Mouse (Mus musculus) brain, embryonic 14.5 days (tissue): ENCODE measurements around the gene Nsmce1. TPM values are rescaled to one million over a fixed set of nuclear protein-coding genes. Genes with fewer than 3 reads are reported as not detected.

Source experiments
- DNase-seq: peaks from one replicate; pipeline ENCODE4 v3.0.0-alpha.2; 2011; ENCODE audit warnings: low read depth
- CTCF ChIP-seq: fragments of 200-500 bp; IDR thresholded peaks from 2 replicates; pipeline ENCODE4 v1.5.1; 2012; ENCODE audit warnings: inconsistent platforms, mild to moderate bottlenecking, moderate library complexity, borderline replicate concordance; ENCODE audit not compliant: insufficient read depth, insufficient read length; ENCODE audit errors: extremely low read depth
- POLR2A ChIP-seq: fragments of 200-500 bp; IDR thresholded peaks from 2 replicates; pipeline ENCODE4 v1.6.1; 2012; ENCODE audit warnings: mild to moderate bottlenecking, inconsistent platforms, borderline replicate concordance; ENCODE audit not compliant: poor library complexity, insufficient read depth, insufficient read length, severe bottlenecking; ENCODE audit errors: extremely low read depth
- polyA plus RNA-seq: library from polyadenylated mRNA; depleted of rRNA; stranded (reverse); fragments of >200 nt; gene quantifications from 2 replicates; pipeline ENCODE4 v1.2.3, GENCODE M21; 2012

The Nsmce1 gene
- polyA plus RNA-seq, 1 experiment: 61.6 TPM

DNA sequence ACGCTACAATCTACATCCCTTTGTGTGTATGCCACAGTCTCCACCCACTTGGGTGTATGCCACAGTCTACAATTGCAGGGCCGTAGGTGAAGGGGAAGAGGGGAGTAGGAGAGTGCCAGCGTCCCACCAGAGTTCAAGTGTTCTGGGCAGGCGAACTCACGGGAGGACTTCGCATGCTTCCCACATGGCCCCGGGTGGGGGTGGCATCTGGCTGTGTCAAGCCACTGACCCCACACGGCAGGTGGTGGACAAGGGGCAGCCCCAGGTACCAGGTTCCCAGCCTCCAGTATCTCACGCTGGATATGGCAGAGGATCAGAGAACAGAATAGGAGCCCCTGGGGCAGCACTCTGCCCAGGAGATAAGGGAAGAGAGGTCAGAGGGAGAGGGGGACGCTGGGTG is 14.2 kb upstream of the Nsmce1 start:
- DNase-seq: peak; percentile 11
- TF ChIP-seq POLR2A (no peak), CTCF (no peak)

DNA sequence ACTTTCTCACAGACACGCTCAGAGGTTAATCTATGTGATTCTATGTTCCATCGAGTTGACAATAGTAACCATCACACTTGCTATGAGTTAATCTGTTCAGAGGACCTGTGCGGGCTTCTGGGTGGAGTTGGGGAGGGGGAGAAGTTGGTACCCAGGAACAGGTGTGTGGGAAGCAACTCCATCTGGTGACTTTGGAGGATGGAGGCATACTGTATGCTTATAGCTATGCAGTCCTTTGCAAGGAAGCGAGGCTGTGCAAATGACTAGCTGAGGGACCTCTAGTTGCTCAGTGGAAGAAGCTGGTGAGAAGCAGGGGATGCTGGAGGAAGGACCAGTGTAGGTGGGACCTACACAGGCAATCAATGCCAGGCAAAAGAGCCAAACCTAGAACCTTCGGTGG is 13.2 kb upstream of the Nsmce1 start:
- no peak for DNase-seq
- TF ChIP-seq CTCF (no peak), POLR2A (no peak)

DNA sequence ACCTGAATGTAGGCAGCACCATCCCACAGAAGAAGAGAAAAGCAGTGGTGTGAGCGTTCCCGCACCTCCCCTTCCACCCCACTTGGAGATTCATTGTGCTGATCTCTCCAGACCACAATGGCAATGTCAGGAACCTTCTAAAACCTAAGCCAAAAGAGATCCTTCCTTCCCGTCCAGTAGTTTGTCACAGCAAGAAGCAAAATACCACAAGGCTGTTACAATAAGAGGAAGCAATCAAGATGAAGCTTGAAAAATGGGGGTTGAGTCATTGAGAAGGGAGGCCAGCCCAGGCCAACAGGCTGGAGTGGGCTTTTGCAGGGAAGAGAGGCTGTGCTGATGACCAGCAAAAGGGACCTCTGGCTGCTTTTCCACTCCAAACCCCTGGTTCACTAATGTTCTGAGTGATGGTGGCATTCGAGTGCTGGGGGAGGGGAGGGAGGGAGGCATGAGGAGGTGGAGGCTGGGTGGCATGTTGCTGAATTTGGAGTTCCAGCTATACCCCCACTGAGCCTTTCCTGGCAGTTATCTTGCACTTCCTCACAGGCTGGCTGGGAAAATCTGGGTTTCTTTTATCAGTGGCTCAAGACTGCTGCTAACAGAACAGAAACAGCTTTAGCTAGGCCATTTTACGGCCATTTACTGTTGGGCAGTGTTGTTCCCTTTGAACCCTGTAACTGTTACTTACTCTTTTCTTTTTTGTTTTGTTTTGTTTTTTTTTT is 12.1 kb upstream of the Nsmce1 start:
- TF ChIP-seq CTCF (no peak), POLR2A (no peak)
- DNase-seq: no peak

DNA sequence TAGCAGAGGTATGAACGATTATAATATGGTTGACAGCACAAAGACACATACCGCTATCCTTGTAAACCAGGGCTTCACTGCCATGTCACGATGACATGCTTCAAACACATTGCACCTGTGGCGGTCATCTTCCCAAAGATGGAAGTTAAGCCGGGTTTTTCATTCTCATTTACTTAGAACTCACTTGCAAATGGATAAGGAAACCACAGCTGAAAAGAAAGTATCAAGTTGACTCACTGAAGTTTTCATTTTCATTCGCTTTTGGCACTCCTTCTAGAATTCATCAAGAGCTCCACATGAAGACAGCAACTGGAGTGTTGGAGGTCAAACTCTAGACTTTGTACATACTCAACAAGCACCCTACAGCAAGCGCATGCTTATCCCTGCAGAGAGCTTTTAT is 9.5 kb upstream of the Nsmce1 start:
- TF ChIP-seq CTCF: no peak
- DNase-seq: no peak

DNA sequence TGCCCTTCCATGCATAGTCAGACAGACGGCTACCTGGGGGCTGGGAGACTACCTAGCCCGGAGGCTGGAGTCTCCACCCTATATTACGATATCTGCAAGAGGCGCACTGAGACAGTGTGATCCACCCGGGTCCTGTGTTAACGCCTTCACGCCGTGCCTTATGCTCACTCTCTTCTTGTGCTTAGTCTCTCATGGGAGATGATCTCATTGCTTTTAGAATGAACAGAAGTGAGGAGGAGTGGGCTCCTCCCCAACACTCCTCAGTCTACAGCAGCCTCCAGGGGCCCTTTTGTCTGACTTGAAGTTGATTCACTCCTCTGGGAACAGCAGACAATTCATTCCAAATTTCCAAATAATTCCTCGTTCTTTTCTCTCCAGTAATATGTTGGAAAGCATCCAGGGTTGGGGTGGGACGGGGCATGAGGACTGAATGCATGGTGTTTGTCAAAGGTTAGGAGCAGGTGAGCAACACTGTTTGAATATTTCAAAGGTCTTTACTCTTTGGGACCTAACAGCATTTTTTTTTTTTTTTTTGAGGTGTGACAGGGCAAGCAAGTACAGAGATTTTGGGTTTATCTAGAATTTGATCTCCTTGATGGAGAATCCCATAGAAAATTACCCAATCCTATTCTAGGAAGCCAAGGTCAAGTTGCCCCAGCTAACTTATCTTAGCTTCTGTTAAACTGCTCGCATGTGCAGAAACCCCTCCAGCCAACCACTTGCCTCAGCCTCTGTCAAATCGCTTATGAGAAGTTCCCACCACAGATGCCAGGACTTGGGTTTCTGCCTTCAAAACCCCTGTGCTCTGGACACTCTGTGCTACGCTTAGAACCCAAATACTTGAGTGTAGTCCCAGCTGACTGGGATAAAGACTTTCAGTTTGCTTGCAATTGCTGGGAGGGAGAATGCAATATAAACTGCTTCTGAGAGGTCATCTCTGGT is 8.8 kb upstream of the Nsmce1 start:
- peak; percentile 40 for DNase-seq
- no peak for TF ChIP-seq POLR2A
- no peak for TF ChIP-seq CTCF

DNA sequence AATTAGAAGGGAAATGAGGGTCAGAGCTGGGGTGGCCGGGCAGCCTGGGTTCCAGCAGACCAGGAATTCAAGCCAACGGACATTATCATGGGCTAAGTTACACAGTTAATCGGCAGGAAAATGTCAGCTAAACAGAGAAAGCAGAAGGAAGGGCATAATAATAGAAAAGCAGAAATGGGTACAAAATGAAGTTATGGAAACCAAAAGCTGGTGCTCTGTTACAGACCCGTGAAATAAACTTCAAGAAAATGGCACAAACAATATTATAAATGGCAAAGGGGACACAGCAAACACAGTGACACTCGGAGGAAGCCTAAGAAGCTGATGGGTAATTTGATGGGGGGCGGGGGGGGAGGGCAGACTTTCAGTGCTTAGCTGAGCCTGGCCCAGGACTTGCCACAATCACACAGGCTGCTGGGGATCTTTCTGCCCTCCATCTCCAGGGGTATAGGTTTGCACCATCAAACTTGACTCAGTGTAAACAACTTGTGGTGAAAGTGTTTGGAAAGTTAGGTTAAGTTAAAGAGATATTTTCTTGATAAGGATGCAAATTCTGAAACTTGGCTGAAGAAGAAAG is 4.6 kb upstream of the Nsmce1 start:
- TF ChIP-seq CTCF: no peak
- no peak for TF ChIP-seq POLR2A
- DNase-seq: no peak

DNA sequence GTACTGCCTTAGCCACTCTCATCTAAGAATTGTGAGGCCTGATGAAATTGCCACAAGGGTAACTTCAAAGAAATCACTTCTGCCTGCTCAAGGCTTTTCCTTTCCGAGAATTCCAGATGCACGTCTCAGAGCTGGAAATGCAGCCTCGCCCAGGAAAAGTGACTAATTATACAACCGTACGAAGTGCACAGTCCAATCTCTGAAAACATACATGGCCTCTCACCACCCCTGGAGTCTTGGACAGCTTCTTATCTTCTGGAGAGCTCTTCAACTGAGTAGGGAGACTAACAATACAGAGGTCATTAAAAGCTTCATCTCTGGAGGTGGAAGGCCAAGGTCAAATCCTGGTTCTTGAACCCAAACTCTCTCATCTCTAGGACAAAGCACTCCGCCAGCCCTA is 1.2 kb upstream of the Nsmce1 start:
- TF ChIP-seq CTCF (no peak), POLR2A (no peak)
- DNase-seq: no peak

DNA sequence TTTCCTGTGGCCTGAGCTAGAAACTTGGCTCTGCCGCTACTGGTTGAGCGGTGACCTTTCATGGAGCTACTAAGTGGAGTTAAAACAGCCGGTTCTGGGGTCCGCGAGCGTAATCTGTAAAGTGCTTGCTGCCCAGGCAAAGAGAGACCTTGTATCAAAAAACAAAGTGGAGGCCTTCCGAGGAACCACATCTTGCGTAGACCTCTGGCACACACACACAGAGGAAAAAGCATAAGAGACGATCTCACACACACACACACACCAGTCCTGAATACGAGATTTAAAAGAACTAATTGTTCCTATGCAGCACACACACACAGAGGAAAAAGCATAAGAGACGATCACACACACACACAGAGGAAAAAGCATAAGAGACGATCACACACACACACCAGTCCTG is 364 bp upstream of the Nsmce1 start:
- no peak for TF ChIP-seq POLR2A
- no peak for TF ChIP-seq CTCF
- DNase-seq: no peak

DNA sequence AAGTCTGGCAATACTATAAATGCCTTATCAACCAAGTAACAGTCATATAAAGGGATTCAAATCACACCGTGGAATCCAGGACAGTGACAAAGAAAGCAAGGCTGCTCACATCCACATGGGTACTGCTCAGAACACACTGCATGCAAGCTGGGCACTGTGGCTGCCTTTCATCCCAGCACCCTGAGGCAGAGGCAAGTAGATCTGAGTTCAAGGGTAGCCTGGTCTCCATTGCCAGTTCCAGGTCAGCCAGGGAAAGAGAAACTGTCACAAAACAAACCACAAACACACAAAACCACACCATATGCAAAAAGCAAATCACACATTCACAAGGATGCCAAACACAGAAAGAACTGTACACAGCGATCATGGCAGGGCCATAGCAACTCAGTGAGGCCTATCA is 1.8 kb downstream of the Nsmce1 start:
- TF ChIP-seq POLR2A (no peak), CTCF (no peak)
- DNase-seq: no peak

DNA sequence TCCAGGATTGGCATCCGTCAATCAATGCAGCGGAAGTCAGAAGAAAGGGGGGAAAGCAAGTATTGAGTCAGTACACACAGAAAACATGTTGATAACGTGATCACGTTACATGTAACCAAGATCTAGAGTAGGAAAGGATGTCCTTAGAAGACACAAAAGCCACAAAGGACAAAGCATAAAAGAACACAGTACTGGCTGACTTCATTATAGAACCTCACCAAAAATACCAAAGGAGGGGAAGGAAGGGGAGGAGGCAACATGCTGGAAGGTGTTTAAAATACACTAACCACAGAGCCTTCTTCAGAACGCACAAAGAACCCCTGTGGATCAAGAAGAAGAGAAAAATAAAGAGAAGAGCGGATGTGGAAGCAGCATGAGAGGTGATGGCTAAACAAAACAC is 2.7 kb downstream of the Nsmce1 start:
- TF ChIP-seq CTCF (no peak), POLR2A (no peak)
- DNase-seq: no peak

DNA sequence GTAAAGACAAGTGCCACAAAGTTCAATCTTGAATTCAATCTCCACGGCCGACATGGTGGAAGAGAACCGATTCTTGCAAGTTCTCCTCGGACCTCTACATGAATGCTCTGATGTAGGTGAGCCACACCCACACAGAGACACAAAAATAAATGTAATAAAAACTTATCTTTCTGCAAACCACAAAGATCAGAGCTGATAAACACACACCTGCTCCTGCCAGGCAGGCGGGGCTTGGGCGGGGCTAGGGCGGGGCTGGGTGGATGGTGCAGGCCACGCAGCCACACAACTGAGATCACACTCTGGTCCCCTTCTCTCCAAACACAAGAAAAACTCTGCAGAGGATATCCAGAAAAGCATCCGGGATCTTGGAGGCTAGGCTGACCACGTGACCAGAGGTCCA is 4.3 kb downstream of the Nsmce1 start:
- no peak for TF ChIP-seq POLR2A
- no peak for TF ChIP-seq CTCF

More for the DNA sequence above, 4.3 kb downstream of the Nsmce1 start:
- DNase-seq: no peak
